Comparison of ENCODE assay signal across 14 mouse cellular contexts in the genomic region with DNA sequence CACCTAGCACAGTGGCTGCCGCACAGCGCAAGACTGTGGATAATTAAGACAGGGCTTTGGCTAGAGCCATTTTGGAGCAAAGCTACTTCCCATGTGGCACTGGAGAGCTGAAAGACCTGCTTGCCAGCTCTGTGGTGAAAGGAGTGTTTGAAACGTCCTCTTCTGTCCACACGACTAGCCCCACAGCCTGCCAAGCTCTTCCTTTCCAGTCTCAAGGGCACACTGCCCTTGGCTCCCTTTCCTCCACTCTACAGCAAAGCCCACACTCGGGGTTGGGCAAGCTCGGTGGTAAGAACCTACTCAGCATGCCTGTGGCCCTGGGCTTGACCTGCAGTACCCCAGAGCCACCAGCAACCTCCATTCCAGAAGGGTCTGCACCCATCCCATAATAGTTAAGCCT.
DNase-seq lines count a peak whose midpoint lies in the region; ATAC-seq and TF ChIP-seq lines count a peak whose summit lies in the region.
"Had no signal": no experiment of that assay in that cellular context is flagged by ENCODE, and none has a peak within 500 bp of the region (broad histone marks: within the 10 kb centered on the region; RNA-seq: fewer than 3 reads in every experiment).

No protein-coding gene starts in this region.

- peaks cover 90% of the 10 kb centered on the region for H3K4me1 ChIP-seq in heart, embryonic 11.5 days (ENCODE audit: control insufficient read depth, insufficient read depth, low read length)
- H3K4me1 ChIP-seq in lung, postnatal 0 days (ENCODE audit: insufficient read depth, low read depth, low read length): peaks cover 8% of the 10 kb centered on the region; the same call in 1 of the 2 replicates

- peak; percentile 21 for TF ChIP-seq CTCF in lung, postnatal 0 days (IDR thresholded peaks at IDR 0.05)

- no peak overlapping the region for H3K4me3 ChIP-seq in heart, embryonic 11.5 days (ENCODE audit: low read depth, low read length)
- no peak overlapping the region for H3K4me3 ChIP-seq in lung, postnatal 0 days (ENCODE audit: low read depth, low read length)
- H3K4me3 ChIP-seq: embryonic facial prominence, embryonic 13.5 days; gastrocnemius, adult 2 months; limb, embryonic 15.5 days had no signal

- H3K27ac ChIP-seq in heart, embryonic 11.5 days (ENCODE audit: low read depth, low read length): peak overlapping the region; percentile 86
- no peak overlapping the region for H3K27ac ChIP-seq in lung, postnatal 0 days (ENCODE audit: low read length)
- H3K27ac ChIP-seq: embryonic facial prominence, embryonic 13.5 days; gastrocnemius, adult 2 months; kidney, postnatal 0 days; limb, embryonic 15.5 days had no signal

- no peaks in the 10 kb centered on the region for H3K9me3 ChIP-seq in heart, embryonic 11.5 days (replicated peaks; ENCODE audit: control insufficient read depth, low read length)
- H3K9me3 ChIP-seq in lung, postnatal 0 days (ENCODE audit: low read length): no peaks in the 10 kb centered on the region
- H3K9me3 ChIP-seq: embryonic facial prominence, embryonic 13.5 days; limb, embryonic 15.5 days had no signal

- H3K27me3 ChIP-seq in heart, embryonic 11.5 days (ENCODE audit: control insufficient read depth, insufficient read depth, low read length): peaks cover 3% of the 10 kb centered on the region; the same call in 1 of the 2 replicates
- H3K27me3 ChIP-seq in lung, postnatal 0 days (replicated peaks; ENCODE audit: insufficient read depth, low read length): no peaks in the 10 kb centered on the region
- H3K27me3 ChIP-seq: embryonic facial prominence, embryonic 13.5 days; limb, embryonic 15.5 days had no signal

- no peak for TF ChIP-seq EP300 in lung, postnatal 0 days (IDR thresholded peaks at IDR 0.05)

- intact Hi-C loops in gastrocnemius, postnatal 36 days (cut with DNase I): no loop called here

- DNase-seq in layer of hippocampus, adult 11-12 months (ENCODE audit: low spot score): peak; percentile 42
- no peak for DNase-seq in layer of hippocampus, adult 18-20 months (ENCODE audit: low spot score in 2 of 2)
- peak; percentile 76 to 85 for DNase-seq in adrenal gland, postnatal 36 days
- peak; percentile 66 for DNase-seq in lung, postnatal 0 days (ENCODE audit: low spot score)
- no peak for DNase-seq in spleen, adult 18-20 months
- no peak for DNase-seq in gastrocnemius, postnatal 36 days
- DNase-seq in frontal cortex, postnatal 25 days (ENCODE audit: low spot score in 2 of 2): no peak
- DNase-seq: gastrocnemius, adult 2 months; right cerebral cortex, postnatal 25 days; thymus, postnatal 36 days had no signal

- H3K36me3 ChIP-seq in heart, embryonic 11.5 days (ENCODE audit: control insufficient read depth, insufficient read depth, low read length): no peaks in the 10 kb centered on the region
- no peaks in the 10 kb centered on the region for H3K36me3 ChIP-seq in lung, postnatal 0 days (ENCODE audit: insufficient read depth, low read length)
- H3K36me3 ChIP-seq: embryonic facial prominence, embryonic 13.5 days; limb, embryonic 15.5 days had no signal

- peak overlapping the region; percentile 59 for H3K9ac ChIP-seq in heart, embryonic 11.5 days (ENCODE audit: low read depth, low read length)
- H3K9ac ChIP-seq in lung, postnatal 0 days (replicated peaks; ENCODE audit: low read depth): no peak overlapping the region
- H3K9ac ChIP-seq: embryonic facial prominence, embryonic 13.5 days; limb, embryonic 15.5 days had no signal

- no peak for ATAC-seq in heart, embryonic 11.5 days (replicated peaks; ENCODE audit: insufficient number of reproducible peaks, low FRiP score, low TSS enrichment)
- ATAC-seq in lung, postnatal 0 days: peak; percentile 69

- H3K4me2 ChIP-seq in heart, embryonic 11.5 days: no peak overlapping the region
- H3K4me2 ChIP-seq in lung, postnatal 0 days (replicated peaks; ENCODE audit: low read depth, low read length): no peak overlapping the region
- H3K4me2 ChIP-seq: embryonic facial prominence, embryonic 13.5 days; limb, embryonic 15.5 days had no signal

- WGBS in heart, embryonic 11.5 days (ENCODE audit: insufficient replicate concordance): 51% methylated on average over 6 of the region's 6 CpGs
- 48% methylated on average over 6 of the region's 6 CpGs for WGBS in lung, postnatal 0 days

Comparison
In these comparisons a context has a peak if more than half of its experiments do, and no peak if none do; other contexts are left out.
1. DNase-seq: peak in layer of hippocampus, adult 11-12 months (single experiment), adrenal gland, postnatal 36 days (2 of 2) and lung, postnatal 0 days (single experiment); none in layer of hippocampus, adult 18-20 months (0 of 2), spleen, adult 18-20 months (0 of 2), gastrocnemius, postnatal 36 days (0 of 2) and frontal cortex, postnatal 25 days (0 of 2).